Mouse (Mus musculus): ENCODE measurements around the gene Pnpla6. TPM values are rescaled to one million over a fixed set of nuclear protein-coding genes. Genes with fewer than 3 reads are reported as not detected.

The Pnpla6 gene
- polyA plus RNA-seq, 1 experiment from 2014 or later = 39.9 TPM

GRCm38 (mm10) chr8:3500235-3501090, 14.7 kb upstream of the Pnpla6 start, which contains the start of gene Mcoln1:
Gene Mcoln1 (plus strand): TSS chr8:3500457.
- Histone ChIP-seq H3K9me3 (ENCODE audit: control insufficient read depth, low read length) (no peaks in the 10 kb centered on the region), H3K4me2 (ENCODE audit: low read depth, low read length) (peak within 1 kb of the TSS; percentile 77), H3K27ac (ENCODE audit: low read length) (peak within 1 kb of the TSS; percentile 88), H3K9ac (ENCODE audit: low read depth, low read length) (peak within 1 kb of the TSS; percentile 82), H3K36me3 (ENCODE audit: control insufficient read depth, insufficient read depth, low read length) (peaks cover 11% of the 10 kb centered on the region), H3K4me1 (ENCODE audit: control insufficient read depth, insufficient read depth, low read length) (peaks cover 8% of the 10 kb centered on the region), H3K4me3 (ENCODE audit: low read length) (peak within 1 kb of the TSS; percentile 74), H3K27me3 (replicated peaks; ENCODE audit: control insufficient read depth, insufficient read depth, low read length) (no peaks in the 10 kb centered on the region)
- under 1% methylated on average over 70 of the region's 70 CpGs for whole genome bisulfite sequencing
- ATAC-seq = peak; percentile 92

GRCm38 (mm10) chr8:3502217-3502616, 13.0 kb upstream of the Pnpla6 start:
- no peak overlapping the region for H3K4me2 ChIP-seq (ENCODE audit: low read depth, low read length)
- no peak overlapping the region for H3K27ac ChIP-seq (ENCODE audit: low read length)
- H3K4me3 ChIP-seq (ENCODE audit: low read length) = no peak overlapping the region
- H3K36me3 ChIP-seq (ENCODE audit: control insufficient read depth, insufficient read depth, low read length) = 0 out of 2 replicates have a peak, but pooled peaks cover under 1% of the 10 kb centered on the region
- H3K9me3 ChIP-seq (ENCODE audit: control insufficient read depth, low read length) = no peaks in the 10 kb centered on the region
- no peaks in the 10 kb centered on the region for H3K27me3 ChIP-seq (replicated peaks; ENCODE audit: control insufficient read depth, insufficient read depth, low read length)
- WGBS = 67% methylated on average over 4 of the region's 4 CpGs
- peaks cover 8% of the 10 kb centered on the region for H3K4me1 ChIP-seq (ENCODE audit: control insufficient read depth, insufficient read depth, low read length)
- no peak overlapping the region; the same call in 1 of the 2 replicates for H3K9ac ChIP-seq (ENCODE audit: low read depth, low read length)
- no peak for ATAC-seq

- Histone ChIP-seq H3K27ac (ENCODE audit: low read length) (peak overlapping the region; percentile 86), H3K27me3 (replicated peaks; ENCODE audit: control insufficient read depth, insufficient read depth, low read length) (no peaks in the 10 kb centered on the region), H3K4me1 (ENCODE audit: control insufficient read depth, insufficient read depth, low read length) (no peaks in the 10 kb centered on the region), H3K4me2 (ENCODE audit: low read depth, low read length) (no peak overlapping the region), H3K36me3 (ENCODE audit: control insufficient read depth, insufficient read depth, low read length) (peaks cover 8% of the 10 kb centered on the region; the same call in 1 of the 2 replicates), H3K9me3 (ENCODE audit: control insufficient read depth, low read length) (no peaks in the 10 kb centered on the region), H3K9ac (ENCODE audit: low read depth, low read length) (no peak overlapping the region), H3K4me3 (ENCODE audit: low read length) (no peak overlapping the region)
- peak; percentile 79 for ATAC-seq
- WGBS = 83% methylated on average over 6 of the region's 6 CpGs
Observed at GRCm38 (mm10) chr8:3507979-3508754, 7.0 kb upstream of the Pnpla6 start.

GRCm38 (mm10) chr8:3514681-3515247, 420 bp upstream of the Pnpla6 start:
- Histone ChIP-seq H3K36me3 (ENCODE audit: control insufficient read depth, insufficient read depth, low read length) (0 out of 2 replicates have a peak, but pooled peaks cover 2% of the 10 kb centered on the region), H3K4me2 (ENCODE audit: low read depth, low read length) (peak overlapping the region; percentile 91), H3K9me3 (ENCODE audit: control insufficient read depth, low read length) (no peaks in the 10 kb centered on the region), H3K4me1 (ENCODE audit: control insufficient read depth, insufficient read depth, low read length) (peaks cover 4% of the 10 kb centered on the region; the same call in 1 of the 2 replicates), H3K9ac (ENCODE audit: low read depth, low read length) (peak overlapping the region; percentile 77), H3K27ac (ENCODE audit: low read length) (0 out of 2 replicates have a peak overlapping the region, but pooled peaks have one; percentile 13), H3K4me3 (ENCODE audit: low read length) (peak overlapping the region; percentile 76), H3K27me3 (replicated peaks; ENCODE audit: control insufficient read depth, insufficient read depth, low read length) (no peaks in the 10 kb centered on the region)
- 34% methylated on average over 13 of the region's 13 CpGs for WGBS
- no peak for ATAC-seq

GRCm38 (mm10) chr8:3515771-3516417, 710 bp downstream of the Pnpla6 start:
- WGBS = under 1% methylated on average over 25 of the region's 25 CpGs
- Histone ChIP-seq H3K27ac (ENCODE audit: low read length) (peak overlapping the region; percentile 88), H3K4me1 (ENCODE audit: control insufficient read depth, insufficient read depth, low read length) (peaks cover 4% of the 10 kb centered on the region; the same call in 1 of the 2 replicates)

GRCm38 (mm10) chr8:3516450-3517116, 1.4 kb downstream of the Pnpla6 start:
- Histone ChIP-seq H3K36me3 (ENCODE audit: control insufficient read depth, insufficient read depth, low read length) (0 out of 2 replicates have a peak, but pooled peaks cover 2% of the 10 kb centered on the region), H3K27ac (ENCODE audit: low read length) (peak overlapping the region; percentile 88), H3K9ac (ENCODE audit: low read depth, low read length) (peak overlapping the region; percentile 77), H3K4me1 (ENCODE audit: control insufficient read depth, insufficient read depth, low read length) (peaks cover 4% of the 10 kb centered on the region; the same call in 1 of the 2 replicates), H3K4me3 (ENCODE audit: low read length) (peak overlapping the region; percentile 76), H3K4me2 (ENCODE audit: low read depth, low read length) (peak overlapping the region; percentile 91), H3K9me3 (ENCODE audit: control insufficient read depth, low read length) (no peaks in the 10 kb centered on the region), H3K27me3 (replicated peaks; ENCODE audit: control insufficient read depth, insufficient read depth, low read length) (no peaks in the 10 kb centered on the region)
- peak; percentile 92 for ATAC-seq
- under 1% methylated on average over 36 of the region's 36 CpGs for WGBS

More at GRCm38 (mm10) chr8:3515771-3516417, 710 bp downstream of the Pnpla6 start:
- H3K9me3 ChIP-seq (ENCODE audit: control insufficient read depth, low read length) = no peaks in the 10 kb centered on the region
- peak overlapping the region; percentile 76 for H3K4me3 ChIP-seq (ENCODE audit: low read length)
- H3K27me3 ChIP-seq (replicated peaks; ENCODE audit: control insufficient read depth, insufficient read depth, low read length) = no peaks in the 10 kb centered on the region
- 0 out of 2 replicates have a peak, but pooled peaks cover 2% of the 10 kb centered on the region for H3K36me3 ChIP-seq (ENCODE audit: control insufficient read depth, insufficient read depth, low read length)
- ATAC-seq = peak; percentile 70
- H3K4me2 ChIP-seq (ENCODE audit: low read depth, low read length) = peak overlapping the region; percentile 91
- peak overlapping the region; percentile 77 for H3K9ac ChIP-seq (ENCODE audit: low read depth, low read length)

- no peaks in the 10 kb centered on the region for H3K9me3 ChIP-seq (ENCODE audit: control insufficient read depth, low read length)
- peak overlapping the region; percentile 77 for H3K9ac ChIP-seq (ENCODE audit: low read depth, low read length)
- peak overlapping the region; percentile 76 for H3K4me3 ChIP-seq (ENCODE audit: low read length)
- ATAC-seq = no peak
- peak overlapping the region; percentile 91 for H3K4me2 ChIP-seq (ENCODE audit: low read depth, low read length)
- WGBS = 6% methylated on average over 16 of the region's 16 CpGs
- H3K27ac ChIP-seq (ENCODE audit: low read length) = peak overlapping the region; percentile 73
- peaks cover 4% of the 10 kb centered on the region; the same call in 1 of the 2 replicates for H3K36me3 ChIP-seq (ENCODE audit: control insufficient read depth, insufficient read depth, low read length)
- peaks cover 4% of the 10 kb centered on the region; the same call in 1 of the 2 replicates for H3K4me1 ChIP-seq (ENCODE audit: control insufficient read depth, insufficient read depth, low read length)
- H3K27me3 ChIP-seq (replicated peaks; ENCODE audit: control insufficient read depth, insufficient read depth, low read length) = no peaks in the 10 kb centered on the region
Observed at GRCm38 (mm10) chr8:3517117-3517495, 1.9 kb downstream of the Pnpla6 start.

- ATAC-seq = peak; percentile 70
- Histone ChIP-seq H3K27ac (ENCODE audit: low read length) (no peak overlapping the region), H3K9ac (ENCODE audit: low read depth, low read length) (no peak overlapping the region), H3K27me3 (replicated peaks; ENCODE audit: control insufficient read depth, insufficient read depth, low read length) (no peaks in the 10 kb centered on the region), H3K9me3 (ENCODE audit: control insufficient read depth, low read length) (no peaks in the 10 kb centered on the region), H3K36me3 (ENCODE audit: control insufficient read depth, insufficient read depth, low read length) (peaks cover 19% of the 10 kb centered on the region), H3K4me3 (ENCODE audit: low read length) (no peak overlapping the region), H3K4me2 (ENCODE audit: low read depth, low read length) (no peak overlapping the region), H3K4me1 (ENCODE audit: control insufficient read depth, insufficient read depth, low read length) (no peaks in the 10 kb centered on the region)
- 90% methylated on average over 13 of the region's 13 CpGs for WGBS
Observed at GRCm38 (mm10) chr8:3522007-3522697, 7.0 kb downstream of the Pnpla6 start.

All from intestine, embryonic 16.5 days (tissue).